Mouse (Mus musculus): ENCODE measurements around the gene Gid8.
A peak's percentile ranks its signal among the peaks of the same experiment; 100 is the strongest.
"Not testable (repeated sequence)": the region's sequence is repeated elsewhere in the genome, so short reads cannot be mapped to it uniquely, and the experiment has no call there.

Gene Gid8

GRCm38 (mm10) chr2:180710276-180711155, 599 bp downstream of the Gid8 start:
- DNase-seq (ENCODE audit: low spot score), result no peak

- no peak for DNase-seq (ENCODE audit: low spot score)
Measured at GRCm38 (mm10) chr2:180711527-180711926, 1.6 kb downstream of the Gid8 start.

GRCm38 (mm10) chr2:180712037-180712689, 2.2 kb downstream of the Gid8 start:
- DNase-seq (ENCODE audit: low spot score), result no peak

GRCm38 (mm10) chr2:180722748-180723147, 12.8 kb downstream of the Gid8 start:
- not testable (repeated sequence) for DNase-seq (ENCODE audit: low spot score)

GRCm38 (mm10) chr2:180723865-180724264, 13.9 kb downstream of the Gid8 start:
- DNase-seq (ENCODE audit: low spot score), result no peak

GRCm38 (mm10) chr2:180724585-180725413, 14.9 kb downstream of the Gid8 start, which contains the start of gene Slc17a9:
TSS of gene Slc17a9 (plus strand) at chr2:180725263.
- DNase-seq (ENCODE audit: low spot score), result peak; percentile 62

GRCm38 (mm10) chr2:180725414-180725778, 15.5 kb downstream of the Gid8 start:
- no peak for DNase-seq (ENCODE audit: low spot score)

- DNase-seq (ENCODE audit: low spot score), result peak; percentile 13
Measured at GRCm38 (mm10) chr2:180725856-180726629, 16.1 kb downstream of the Gid8 start.

GRCm38 (mm10) chr2:180726658-180727442, 16.9 kb downstream of the Gid8 start:
- peak; percentile 75 for DNase-seq (ENCODE audit: low spot score)

GRCm38 (mm10) chr2:180727613-180728021, 17.7 kb downstream of the Gid8 start:
- no peak for DNase-seq (ENCODE audit: low spot score)

- peak; percentile 77 for DNase-seq (ENCODE audit: low spot score)
Measured at GRCm38 (mm10) chr2:180731036-180731435, 21.1 kb downstream of the Gid8 start.

GRCm38 (mm10) chr2:180731984-180732383, 22.1 kb downstream of the Gid8 start:
- DNase-seq (ENCODE audit: low spot score), result peak; percentile 29

GRCm38 (mm10) chr2:180735232-180735631, 25.3 kb downstream of the Gid8 start:
- DNase-seq (ENCODE audit: low spot score), result no peak

- no peak for DNase-seq (ENCODE audit: low spot score)
Measured at GRCm38 (mm10) chr2:180737984-180738383, 28.1 kb downstream of the Gid8 start.

- peak; percentile 25 for DNase-seq (ENCODE audit: low spot score)
Measured at GRCm38 (mm10) chr2:180740349-180740748, 30.4 kb downstream of the Gid8 start.

- peak; percentile 15 for DNase-seq (ENCODE audit: low spot score)
Measured at GRCm38 (mm10) chr2:180741421-180741820, 31.5 kb downstream of the Gid8 start.

- DNase-seq (ENCODE audit: low spot score), result no peak
Measured at GRCm38 (mm10) chr2:180742820-180743219, 32.9 kb downstream of the Gid8 start.

GRCm38 (mm10) chr2:180743321-180743720, 33.4 kb downstream of the Gid8 start:
- DNase-seq (ENCODE audit: low spot score), result no peak

- peak; percentile 88 for DNase-seq (ENCODE audit: low spot score)
Measured at GRCm38 (mm10) chr2:180745248-180745927, 35.5 kb downstream of the Gid8 start.

- no peak for DNase-seq (ENCODE audit: low spot score)
Measured at GRCm38 (mm10) chr2:180746569-180747192, 36.8 kb downstream of the Gid8 start.

All from T-cell, adult 2 months (primary cell).